Mouse (Mus musculus) embryonic facial prominence, embryonic 10.5 days (tissue): Measurements from ENCODE around the gene Npff. TPM values are rescaled to one million over a fixed set of nuclear protein-coding genes. Genes with fewer than 3 reads are reported as not detected.

Experiments used
- DNase-seq: peaks from one replicate; pipeline ENCODE4 v3.0.0-alpha.2; 2017; ENCODE audit warnings: low spot score
- H3K27ac ChIP-seq: fragments of 300-500 bp; sonication (generic); replicated peaks from 2 replicates; pipeline ENCODE4 v1.5.1; 2016; ENCODE audit warnings: mild to moderate bottlenecking
- H3K27me3 ChIP-seq: fragments of 300-500 bp; sonication (generic); replicated peaks from 2 replicates; pipeline ENCODE4 v1.6.1; 2016; ENCODE audit warnings: low read depth, mild to moderate bottlenecking; ENCODE audit not compliant: poor library complexity, severe bottlenecking
- H3K36me3 ChIP-seq: fragments of 300-500 bp; sonication (generic); replicated peaks from 2 replicates; pipeline ENCODE4 v1.6.1; 2016; ENCODE audit warnings: mild to moderate bottlenecking, moderate library complexity
- H3K4me1 ChIP-seq: fragments of 300-500 bp; sonication (generic); 2 replicates; pipeline ENCODE4 v1.6.1; 2016
- H3K4me3 ChIP-seq: fragments of 300-500 bp; sonication (generic); 2 replicates; pipeline ENCODE4 v1.5.1; 2016; ENCODE audit warnings: mild to moderate bottlenecking, moderate library complexity
- H3K9me3 ChIP-seq: fragments of 300-500 bp; sonication (generic); 2 replicates; pipeline ENCODE4 v1.6.1; 2016; ENCODE audit warnings: mild to moderate bottlenecking
- WGBS: fragments of 180-500 bp; shearing (Covaris S2); methylation state at CpG from one replicate; pipeline ENCODE4 v1.1.7; 2016; 5-methylcytosine and 5-hydroxymethylcytosine counted together
- polyA plus RNA-seq: library from polyadenylated mRNA; unstranded; fragments of >200 nt; fragmentation: Nextera tagmentation; extraction: Ambion mirVana; gene quantifications from 2 replicates; pipeline ENCODE4 v1.2.1, GENCODE M21; 2016

Npff gene
- polyA plus RNA-seq, 1 experiment from 2014 or later: 2.8 TPM

- WGBS: 90% methylated on average over 3 of the region's 3 CpGs
- no peak overlapping the region for H3K27ac ChIP-seq
- DNase-seq: no peak
- peaks cover 45% of the 10 kb centered on the region for H3K4me1 ChIP-seq
- H3K9me3 ChIP-seq: no peaks in the 10 kb centered on the region
- H3K36me3 ChIP-seq: peaks cover 52% of the 10 kb centered on the region
- H3K27me3 ChIP-seq: no peaks in the 10 kb centered on the region
- no peak overlapping the region for H3K4me3 ChIP-seq
Measured at GRCm38 (mm10) chr15:102508336-102508735, 16.4 kb downstream of the Npff start.

GRCm38 (mm10) chr15:102507561-102507960, 17.2 kb downstream of the Npff start:
- Histone ChIP-seq H3K36me3 (peaks cover 59% of the 10 kb centered on the region), H3K27ac (no peak overlapping the region), H3K27me3 (no peaks in the 10 kb centered on the region), H3K4me3 (no peak overlapping the region), H3K4me1 (peaks cover 39% of the 10 kb centered on the region), H3K9me3 (no peaks in the 10 kb centered on the region)
- no peak for DNase-seq

GRCm38 (mm10) chr15:102506864-102507263, 17.9 kb downstream of the Npff start:
- Histone ChIP-seq H3K4me3 (no peak overlapping the region), H3K27me3 (no peaks in the 10 kb centered on the region), H3K36me3 (peaks cover 66% of the 10 kb centered on the region), H3K9me3 (no peaks in the 10 kb centered on the region), H3K27ac (no peak overlapping the region), H3K4me1 (peaks cover 32% of the 10 kb centered on the region)
- 92% methylated on average over 1 of the region's 1 CpGs for WGBS
- no peak for DNase-seq

- Histone ChIP-seq H3K27me3 (no peaks in the 10 kb centered on the region), H3K36me3 (peaks cover 70% of the 10 kb centered on the region), H3K4me3 (no peak overlapping the region), H3K9me3 (no peaks in the 10 kb centered on the region), H3K27ac (no peak overlapping the region), H3K4me1 (peaks cover 28% of the 10 kb centered on the region)
- 69% methylated on average over 2 of the region's 2 CpGs for WGBS
- no peak for DNase-seq
Measured at GRCm38 (mm10) chr15:102506464-102506830, 18.3 kb downstream of the Npff start.

GRCm38 (mm10) chr15:102505770-102506463, 18.8 kb downstream of the Npff start:
- no peak overlapping the region for H3K4me3 ChIP-seq
- WGBS: 92% methylated on average over 9 of the region's 9 CpGs

GRCm38 (mm10) chr15:102505073-102505769, 19.5 kb downstream of the Npff start:
- Histone ChIP-seq H3K27me3 (no peaks in the 10 kb centered on the region), H3K27ac (no peak overlapping the region), H3K4me1 (peaks cover 15% of the 10 kb centered on the region), H3K4me3 (no peak overlapping the region), H3K9me3 (no peaks in the 10 kb centered on the region), H3K36me3 (peaks cover 83% of the 10 kb centered on the region)
- DNase-seq: no peak
- 79% methylated on average over 12 of the region's 12 CpGs for WGBS

More at GRCm38 (mm10) chr15:102505770-102506463, 18.8 kb downstream of the Npff start:
- no peak for DNase-seq
- Histone ChIP-seq H3K36me3 (peaks cover 76% of the 10 kb centered on the region), H3K9me3 (no peaks in the 10 kb centered on the region), H3K27ac (no peak overlapping the region), H3K4me1 (peaks cover 22% of the 10 kb centered on the region), H3K27me3 (no peaks in the 10 kb centered on the region)

- Histone ChIP-seq H3K9me3 (no peaks in the 10 kb centered on the region), H3K27ac (no peak overlapping the region), H3K36me3 (peaks cover 93% of the 10 kb centered on the region), H3K27me3 (no peaks in the 10 kb centered on the region), H3K4me3 (no peak overlapping the region), H3K4me1 (peaks cover 6% of the 10 kb centered on the region; the same call in 1 of the 2 replicates)
- WGBS: 89% methylated on average over 9 of the region's 9 CpGs
- no peak for DNase-seq
Measured at GRCm38 (mm10) chr15:102503924-102504782, 20.6 kb downstream of the Npff start.

GRCm38 (mm10) chr15:102503447-102503846, 21.3 kb downstream of the Npff start, which contains the start of gene Gm10337:
Gene Gm10337 (plus strand): TSS chr15:102503722.
- no peak within 1 kb of the TSS for H3K27ac ChIP-seq
- DNase-seq: no peak
- no peaks in the 10 kb centered on the region for H3K9me3 ChIP-seq
- 93% methylated on average over 1 of the region's 1 CpGs for WGBS
- H3K4me1 ChIP-seq: peaks cover 6% of the 10 kb centered on the region; the same call in 1 of the 2 replicates
- H3K27me3 ChIP-seq: no peaks in the 10 kb centered on the region
- peaks cover 95% of the 10 kb centered on the region for H3K36me3 ChIP-seq
- no peak within 1 kb of the TSS for H3K4me3 ChIP-seq

GRCm38 (mm10) chr15:102502254-102502840, 22.4 kb downstream of the Npff start:
- H3K9me3 ChIP-seq: no peaks in the 10 kb centered on the region
- 78% methylated on average over 9 of the region's 9 CpGs for WGBS
- H3K36me3 ChIP-seq: peaks cover 96% of the 10 kb centered on the region
- H3K27me3 ChIP-seq: no peaks in the 10 kb centered on the region
- no peak for DNase-seq
- H3K4me3 ChIP-seq: no peak overlapping the region
- no peak overlapping the region for H3K27ac ChIP-seq
- peaks cover 6% of the 10 kb centered on the region; the same call in 1 of the 2 replicates for H3K4me1 ChIP-seq

GRCm38 (mm10) chr15:102501084-102501814, 23.5 kb downstream of the Npff start:
- 89% methylated on average over 19 of the region's 19 CpGs for WGBS
- no peak overlapping the region for H3K27ac ChIP-seq
- H3K9me3 ChIP-seq: no peaks in the 10 kb centered on the region
- DNase-seq: no peak
- H3K4me3 ChIP-seq: no peak overlapping the region
- H3K36me3 ChIP-seq: peaks cover 99% of the 10 kb centered on the region
- peaks cover 6% of the 10 kb centered on the region; the same call in 1 of the 2 replicates for H3K4me1 ChIP-seq
- H3K27me3 ChIP-seq: no peaks in the 10 kb centered on the region

- 94% methylated on average over 5 of the region's 5 CpGs for WGBS
- no peaks in the 10 kb centered on the region for H3K9me3 ChIP-seq
- peaks cover 3% of the 10 kb centered on the region; the same call in 1 of the 2 replicates for H3K4me1 ChIP-seq
- DNase-seq: no peak
- H3K27me3 ChIP-seq: no peaks in the 10 kb centered on the region
- no peak overlapping the region for H3K4me3 ChIP-seq
- no peak overlapping the region for H3K27ac ChIP-seq
- H3K36me3 ChIP-seq: peaks cover 99% of the 10 kb centered on the region
Measured at GRCm38 (mm10) chr15:102500479-102500878, 24.3 kb downstream of the Npff start.
